Mouse (Mus musculus) limb, embryonic 12.5 days (tissue): ENCODE measurements around the gene Cd101. TPM values are rescaled to one million over a fixed set of nuclear protein-coding genes. Genes with fewer than 3 reads are reported as not detected.

Experiments used
- ATAC-seq: fragments of 200-750 bp; cut with Nextera tagmentation; 2 replicates; pipeline ENCODE4 v1.8.0; 2017; ENCODE audit warnings: low read depth, moderate TSS enrichment; ENCODE audit not compliant: insufficient number of reproducible peaks, insufficient read depth, low FRiP score, low TSS enrichment
- H3K27ac ChIP-seq: fragments of 300-500 bp; sonication (generic); 2 replicates; pipeline ENCODE4 v1.5.1; 2016; ENCODE audit warnings: mild to moderate bottlenecking, moderate library complexity
- H3K27me3 ChIP-seq: fragments of 300-500 bp; sonication (generic); 2 replicates; pipeline ENCODE4 v1.6.1; 2016; ENCODE audit warnings: mild to moderate bottlenecking, moderate library complexity
- H3K36me3 ChIP-seq: fragments of 300-500 bp; sonication (generic); 2 replicates; pipeline ENCODE4 v1.6.1; 2016; ENCODE audit warnings: mild to moderate bottlenecking, moderate library complexity
- H3K4me1 ChIP-seq: fragments of 300-500 bp; sonication (generic); replicated peaks from 2 replicates; pipeline ENCODE4 v1.6.1; 2016
- H3K4me2 ChIP-seq: fragments of 300-500 bp; sonication (generic); 2 replicates; pipeline ENCODE4 v1.6.1; 2016; ENCODE audit warnings: mild to moderate bottlenecking, moderate library complexity
- H3K4me3 ChIP-seq: fragments of 300-500 bp; sonication (generic); replicated peaks from 2 replicates; pipeline ENCODE4 v1.5.1; 2016; ENCODE audit warnings: mild to moderate bottlenecking
- H3K9ac ChIP-seq: fragments of 300-500 bp; sonication (generic); replicated peaks from 2 replicates; pipeline ENCODE4 v1.6.1; 2016; ENCODE audit warnings: mild to moderate bottlenecking, moderate library complexity
- H3K9me3 ChIP-seq: fragments of 300-500 bp; sonication (generic); 2 replicates; pipeline ENCODE4 v1.6.1; 2016; ENCODE audit warnings: mild to moderate bottlenecking, moderate library complexity
- WGBS: fragments of 180-500 bp; shearing (Covaris S2); methylation state at CpG from one replicate; pipeline ENCODE4 v1.1.7; 2016; 5-methylcytosine and 5-hydroxymethylcytosine counted together
- polyA plus RNA-seq: library from polyadenylated mRNA; unstranded; fragments of >200 nt; fragmentation: Nextera tagmentation; extraction: Ambion mirVana; gene quantifications from 2 replicates; pipeline ENCODE4 v1.2.1, GENCODE M21; 2016

Cd101 gene
- 0.08 TPM in 1 of 2 replicates, not detected in the other for polyA plus RNA-seq

DNA sequence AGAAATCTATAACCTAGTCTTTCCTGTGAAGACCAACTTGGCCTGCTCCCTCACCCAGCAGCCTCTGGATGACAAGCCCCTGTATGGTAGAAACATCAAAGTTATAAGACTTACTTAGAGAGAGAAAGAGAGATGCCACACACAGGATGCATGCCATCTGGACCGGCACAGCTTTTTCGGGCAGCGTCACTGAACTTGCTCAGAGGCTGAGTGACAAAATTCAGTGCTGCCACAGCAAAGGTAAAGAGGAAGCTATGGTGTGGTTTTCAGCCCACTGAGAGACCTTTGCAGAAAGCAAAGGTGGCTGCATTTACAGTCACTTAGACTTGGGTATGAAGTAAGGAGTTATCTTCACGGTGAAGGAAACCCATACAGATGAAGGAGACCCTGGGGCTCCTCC lies at the start of gene Cd101:
TSS of gene Cd101 (minus strand) at position 218 of the 400 bp plus-strand sequence.
- no peaks in the 10 kb centered on the region for H3K9me3 ChIP-seq
- H3K4me3 ChIP-seq, result no peak within 1 kb of the TSS
- ATAC-seq, result no peak
- WGBS, result 85% methylated on average over 4 of the region's 4 CpGs
- H3K4me2 ChIP-seq, result no peak within 1 kb of the TSS
- 0 out of 2 replicates have a peak, but pooled peaks cover 5% of the 10 kb centered on the region for H3K4me1 ChIP-seq
- H3K27ac ChIP-seq, result no peak within 1 kb of the TSS
- no peaks in the 10 kb centered on the region for H3K27me3 ChIP-seq
- H3K9ac ChIP-seq, result no peak within 1 kb of the TSS
- no peaks in the 10 kb centered on the region for H3K36me3 ChIP-seq

DNA sequence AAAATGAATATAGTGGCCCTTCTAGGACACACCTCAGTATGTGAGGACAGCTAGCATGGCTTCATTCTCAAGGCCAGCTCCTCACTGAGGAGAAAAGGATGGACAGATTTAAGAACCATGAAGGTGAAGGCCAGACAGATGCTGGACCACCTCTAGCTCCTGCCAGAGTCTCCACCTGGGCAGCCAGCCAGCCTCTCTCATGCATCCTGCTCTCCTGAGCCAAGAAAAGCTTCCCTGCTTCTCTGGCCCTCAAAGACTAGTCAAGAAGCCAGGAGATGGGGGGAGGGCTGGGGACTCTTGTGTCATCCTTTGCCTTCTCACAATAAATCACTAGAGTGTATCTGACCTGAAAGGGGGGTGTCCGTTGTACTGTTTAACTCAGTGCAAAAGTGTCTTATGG lies 49.0 kb upstream of the Cd101 start:
- Histone ChIP-seq H3K9me3 (no peaks in the 10 kb centered on the region), H3K27ac (no peak overlapping the region), H3K4me1 (peaks cover 23% of the 10 kb centered on the region), H3K36me3 (peaks cover 58% of the 10 kb centered on the region), H3K4me3 (no peak overlapping the region), H3K4me2 (no peak overlapping the region), H3K9ac (no peak overlapping the region), H3K27me3 (no peaks in the 10 kb centered on the region)
- ATAC-seq, result no peak
- WGBS, result 93% methylated on average over 1 of the region's 1 CpGs

DNA sequence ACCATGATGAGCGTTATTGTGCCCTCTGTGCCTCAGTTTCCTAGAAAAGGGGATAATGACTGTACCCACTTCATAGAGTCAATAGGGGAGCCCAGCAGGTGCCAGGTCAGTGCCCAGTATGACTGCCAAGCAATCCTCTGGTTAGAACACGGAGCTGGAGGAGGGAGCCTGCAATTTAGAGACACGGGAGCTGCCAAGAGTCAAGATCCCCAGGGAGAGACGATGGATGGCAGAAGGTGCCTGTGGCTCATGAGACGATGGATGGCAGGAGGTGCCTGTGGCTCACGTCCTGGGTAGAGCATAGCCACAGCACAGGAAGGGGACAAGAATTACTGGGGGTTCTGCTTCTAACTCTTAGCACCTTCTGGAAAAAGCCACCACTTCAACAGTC lies 48.3 kb upstream of the Cd101 start:
- no peak overlapping the region for H3K9ac ChIP-seq
- no peak overlapping the region for H3K4me3 ChIP-seq
- ATAC-seq, result no peak
- H3K36me3 ChIP-seq, result peaks cover 65% of the 10 kb centered on the region
- no peak overlapping the region for H3K27ac ChIP-seq
- no peaks in the 10 kb centered on the region for H3K27me3 ChIP-seq
- peaks cover 23% of the 10 kb centered on the region for H3K4me1 ChIP-seq
- WGBS, result 91% methylated on average over 6 of the region's 6 CpGs
- H3K9me3 ChIP-seq, result no peaks in the 10 kb centered on the region
- no peak overlapping the region for H3K4me2 ChIP-seq

DNA sequence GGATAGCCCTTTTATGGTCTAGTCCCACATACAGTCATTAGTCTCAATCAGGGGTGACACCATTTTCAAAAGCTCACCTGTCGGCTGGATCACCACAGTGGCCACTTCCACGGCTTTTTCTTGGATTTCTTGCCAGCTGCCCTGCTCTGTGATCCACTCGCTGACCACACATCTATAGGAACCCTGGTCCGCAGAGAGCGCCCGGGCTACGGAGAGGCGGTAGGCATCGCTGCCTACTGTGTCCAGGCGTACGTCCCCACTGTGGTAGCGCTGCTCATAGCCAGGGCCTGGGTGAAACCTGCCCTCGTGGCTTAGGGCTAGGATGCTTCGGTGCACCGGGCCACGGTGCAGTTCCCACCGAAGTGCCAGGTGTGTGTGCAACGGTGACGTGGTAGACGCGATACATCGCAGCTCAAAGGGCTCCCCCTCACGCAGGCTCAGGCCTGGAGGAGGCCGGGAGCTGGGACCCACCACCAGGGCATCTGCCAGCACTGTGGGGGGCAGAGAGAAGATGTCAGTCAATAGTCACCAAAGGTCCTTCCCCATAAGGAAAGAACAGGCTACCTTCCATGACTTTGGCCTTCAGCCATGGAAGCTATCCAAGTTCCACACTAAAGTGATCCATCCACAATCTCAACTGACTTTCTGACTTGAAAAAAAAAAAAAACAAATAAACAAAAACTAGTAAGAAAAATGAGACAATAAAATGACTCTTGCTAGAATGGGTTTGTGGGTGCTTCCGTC lies 47.8 kb upstream of the Cd101 start:
- no peak for ATAC-seq
- 95% methylated on average over 25 of the region's 25 CpGs for WGBS

DNA sequence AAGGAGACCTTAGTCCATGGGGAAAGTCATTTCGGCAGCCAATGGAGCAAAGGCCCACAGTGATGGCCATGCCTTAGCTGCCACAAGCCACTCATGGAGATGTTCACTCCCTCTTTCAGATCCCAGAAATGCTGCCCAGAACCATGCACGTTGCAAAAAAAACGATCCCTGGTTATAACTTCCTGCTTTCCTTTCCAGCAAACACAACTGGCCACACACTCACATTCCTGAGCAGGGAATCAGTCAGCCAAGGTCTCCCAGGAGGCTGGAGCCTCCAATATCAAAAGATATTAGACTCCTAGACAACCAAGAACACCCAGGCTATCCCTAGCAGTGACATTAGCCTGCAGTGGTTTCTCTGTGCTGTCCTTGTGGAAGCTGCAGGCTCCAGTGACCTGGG lies 46.5 kb upstream of the Cd101 start:
- H3K27ac ChIP-seq, result no peak overlapping the region
- no peak overlapping the region for H3K4me2 ChIP-seq
- H3K9ac ChIP-seq, result no peak overlapping the region
- H3K9me3 ChIP-seq, result no peaks in the 10 kb centered on the region
- peaks cover 83% of the 10 kb centered on the region for H3K36me3 ChIP-seq
- ATAC-seq, result no peak
- H3K4me1 ChIP-seq, result peaks cover 13% of the 10 kb centered on the region
- no peaks in the 10 kb centered on the region for H3K27me3 ChIP-seq
- WGBS, result 79% methylated on average over 3 of the region's 3 CpGs
- no peak overlapping the region for H3K4me3 ChIP-seq

More for the DNA sequence above, 47.8 kb upstream of the Cd101 start:
- Histone ChIP-seq H3K4me3 (no peak overlapping the region), H3K36me3 (peaks cover 71% of the 10 kb centered on the region), H3K27ac (no peak overlapping the region), H3K4me2 (no peak overlapping the region), H3K9me3 (no peaks in the 10 kb centered on the region), H3K9ac (no peak overlapping the region), H3K27me3 (no peaks in the 10 kb centered on the region), H3K4me1 (peaks cover 21% of the 10 kb centered on the region)

GRCm38 (mm10) chr3:101073384-101073783 lies 44.0 kb upstream of the Cd101 start:
- no peak overlapping the region for H3K9ac ChIP-seq
- H3K4me3 ChIP-seq, result no peak overlapping the region
- peaks cover 33% of the 10 kb centered on the region for H3K4me1 ChIP-seq
- 82% methylated on average over 9 of the region's 9 CpGs for WGBS
- peaks cover 67% of the 10 kb centered on the region for H3K36me3 ChIP-seq
- no peaks in the 10 kb centered on the region for H3K27me3 ChIP-seq
- no peak overlapping the region for H3K27ac ChIP-seq
- H3K4me2 ChIP-seq, result no peak overlapping the region
- no peaks in the 10 kb centered on the region for H3K9me3 ChIP-seq
- no peak for ATAC-seq

DNA sequence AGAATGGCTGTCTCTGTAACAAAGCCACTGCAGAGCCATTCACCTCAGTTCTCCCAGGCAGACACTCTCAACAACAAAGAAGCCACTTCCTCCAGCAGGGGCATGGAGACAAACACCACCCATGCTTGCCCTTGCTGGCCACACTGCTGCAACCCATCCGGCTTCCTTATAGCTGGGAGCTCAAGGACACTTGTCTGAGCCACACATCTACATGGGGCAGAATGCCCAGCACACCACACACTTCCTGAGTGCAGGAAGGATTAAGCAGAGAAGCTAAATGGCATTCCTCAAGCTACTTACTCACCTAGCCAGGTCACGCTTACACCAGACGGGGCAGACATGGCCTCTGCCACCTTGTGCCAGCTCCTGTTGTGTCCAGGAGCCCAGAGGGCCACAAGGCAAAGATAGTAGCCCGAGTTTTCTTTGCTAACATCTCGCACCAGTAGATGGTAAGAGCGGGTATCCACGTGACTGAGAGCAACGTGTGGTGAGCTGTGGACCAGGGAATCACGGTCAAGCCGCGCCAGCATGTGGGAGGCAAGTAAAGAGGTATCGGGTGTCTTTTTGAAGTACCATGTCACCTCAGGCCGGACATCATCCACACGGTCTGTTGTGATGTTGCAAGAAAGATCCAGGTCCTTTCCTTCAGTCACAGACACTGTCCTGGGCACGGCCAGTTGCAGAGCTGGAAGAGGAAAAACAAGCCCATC lies 43.3 kb upstream of the Cd101 start:
- H3K9me3 ChIP-seq, result no peaks in the 10 kb centered on the region
- peaks cover 60% of the 10 kb centered on the region for H3K36me3 ChIP-seq
- no peak for ATAC-seq
- WGBS, result 81% methylated on average over 15 of the region's 15 CpGs
- H3K27ac ChIP-seq, result no peak overlapping the region
- no peak overlapping the region for H3K9ac ChIP-seq
- H3K27me3 ChIP-seq, result no peaks in the 10 kb centered on the region
- no peak overlapping the region for H3K4me3 ChIP-seq
- H3K4me2 ChIP-seq, result no peak overlapping the region
- H3K4me1 ChIP-seq, result peaks cover 38% of the 10 kb centered on the region

- no peak overlapping the region for H3K4me3 ChIP-seq
- no peaks in the 10 kb centered on the region for H3K27me3 ChIP-seq
- H3K9me3 ChIP-seq, result no peaks in the 10 kb centered on the region
- H3K4me1 ChIP-seq, result peaks cover 38% of the 10 kb centered on the region
- no peak overlapping the region for H3K9ac ChIP-seq
- H3K4me2 ChIP-seq, result no peak overlapping the region
- no peak for ATAC-seq
- H3K27ac ChIP-seq, result no peak overlapping the region
- H3K36me3 ChIP-seq, result peaks cover 53% of the 10 kb centered on the region
Observed at GRCm38 (mm10) chr3:101071576-101071975, 42.2 kb upstream of the Cd101 start.

GRCm38 (mm10) chr3:101070796-101071235 lies 41.5 kb upstream of the Cd101 start:
- Histone ChIP-seq H3K27ac (peak overlapping the region; percentile 41; the same call in 1 of the 2 replicates), H3K36me3 (peaks cover 46% of the 10 kb centered on the region), H3K9me3 (no peaks in the 10 kb centered on the region), H3K4me1 (peaks cover 36% of the 10 kb centered on the region), H3K4me2 (no peak overlapping the region), H3K27me3 (no peaks in the 10 kb centered on the region), H3K4me3 (no peak overlapping the region), H3K9ac (no peak overlapping the region)
- WGBS, result 59% methylated on average over 6 of the region's 6 CpGs
- ATAC-seq, result 0 out of 2 replicates have a peak, but pooled peaks have one; percentile 29

GRCm38 (mm10) chr3:101070230-101070795 lies 41.0 kb upstream of the Cd101 start:
- Histone ChIP-seq H3K27me3 (no peaks in the 10 kb centered on the region), H3K36me3 (peaks cover 46% of the 10 kb centered on the region), H3K4me2 (no peak overlapping the region), H3K4me1 (peaks cover 31% of the 10 kb centered on the region), H3K27ac (0 out of 2 replicates have a peak overlapping the region, but pooled peaks have one; percentile 19), H3K9ac (no peak overlapping the region), H3K4me3 (no peak overlapping the region), H3K9me3 (no peaks in the 10 kb centered on the region)
- WGBS, result 57% methylated on average over 10 of the region's 10 CpGs
- no peak for ATAC-seq

DNA sequence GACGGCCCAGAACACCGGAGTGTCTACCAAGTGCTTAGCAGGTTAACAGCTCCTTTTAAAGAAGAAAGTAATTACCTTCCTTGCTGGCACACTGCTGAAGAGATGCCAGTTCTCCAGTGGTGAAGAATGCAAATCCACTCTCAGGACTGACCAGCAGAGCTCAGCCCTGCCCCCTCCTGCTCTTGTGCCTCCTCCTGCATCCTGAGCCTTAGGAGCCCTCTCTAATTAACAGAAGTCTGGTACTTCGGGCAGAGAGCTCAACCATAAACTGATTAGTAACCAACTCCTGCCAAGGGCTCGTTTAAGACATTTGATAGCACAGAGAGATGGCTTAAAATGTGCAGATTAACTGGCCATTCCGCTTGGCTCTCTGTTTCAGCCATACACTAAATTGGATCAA lies 39.3 kb upstream of the Cd101 start:
- H3K4me3 ChIP-seq, result no peak overlapping the region
- 24% methylated on average over 5 of the region's 5 CpGs for WGBS
- ATAC-seq, result no peak
- H3K27ac ChIP-seq, result no peak overlapping the region; the same call in 1 of the 2 replicates
- peaks cover 29% of the 10 kb centered on the region for H3K4me1 ChIP-seq
- peaks cover 50% of the 10 kb centered on the region for H3K36me3 ChIP-seq
- no peak overlapping the region for H3K4me2 ChIP-seq
- no peak overlapping the region for H3K9ac ChIP-seq
- no peaks in the 10 kb centered on the region for H3K9me3 ChIP-seq
- no peaks in the 10 kb centered on the region for H3K27me3 ChIP-seq
